Mouse (Mus musculus) brain, embryonic 14.5 days (tissue): Measurements from ENCODE around the gene Dcpp2.
A peak's percentile ranks its signal among the peaks of the same experiment; 100 is the strongest.

ENCODE experiments used
- CTCF ChIP-seq: fragments of 200-500 bp; IDR thresholded peaks from 2 replicates; pipeline ENCODE4 v1.5.1; 2012; ENCODE audit warnings: inconsistent platforms, mild to moderate bottlenecking, moderate library complexity, borderline replicate concordance; ENCODE audit not compliant: insufficient read depth, insufficient read length; ENCODE audit errors: extremely low read depth
- POLR2A ChIP-seq: fragments of 200-500 bp; IDR thresholded peaks from 2 replicates; pipeline ENCODE4 v1.6.1; 2012; ENCODE audit warnings: mild to moderate bottlenecking, inconsistent platforms, borderline replicate concordance; ENCODE audit not compliant: poor library complexity, insufficient read depth, insufficient read length, severe bottlenecking; ENCODE audit errors: extremely low read depth

- TF ChIP-seq POLR2A = no peak
- peak; percentile 68; the same call in 1 of the 2 replicates for TF ChIP-seq CTCF
Measured at GRCm38 (mm10) chr17:23873884-23874856, 6.5 kb upstream of the Dcpp2 start.
